Mouse (Mus musculus) gastrocnemius, adult 18-20 months (tissue): ENCODE measurements around the gene Mfsd11. TPM values are rescaled to one million over a fixed set of nuclear protein-coding genes. Genes with fewer than 3 reads are reported as not detected.

ENCODE experiments used
- DNase-seq: peaks from one replicate; pipeline ENCODE4 v3.0.0; 2021; ENCODE audit warnings: low spot score
- long read RNA-seq, 2 experiments: library from polyadenylated mRNA; stranded (forward); transcript quantifications; one replicate each; pipeline ENCODE4 v2.0.0; 2021
- total RNA-seq, 2 experiments: library from RNA; stranded (reverse); gene quantifications; 2 replicates each; pipeline ENCODE4 v1.2.3; 2021

Gene Mfsd11
- total RNA-seq, result 10 to 100 TPM; 19.1 to 26.2 TPM
- long read RNA-seq, experiment 1, transcript Mfsd11-201 (13 exons, 3,298 nt), result major isoform, 11 of 41 reads
- long read RNA-seq, experiment 1, partial matches to known transcripts, result 1 of 41 reads
- long read RNA-seq, experiment 1, other reads (novel, unspliced or antisense), result 29 of 41 reads
- long read RNA-seq, experiment 2, transcript Mfsd11-201 (13 exons, 3,298 nt), result major isoform, 6 of 25 reads
- long read RNA-seq, experiment 2, partial matches to known transcripts, result 2 of 25 reads
- long read RNA-seq, experiment 2, other reads (novel, unspliced or antisense), result 17 of 25 reads

- DNase-seq, result peak; percentile 71
These were observed at the start of gene Mfsd11 for GRCm38 (mm10) chr11:116852291-116852890. TSS of gene Mfsd11 (plus strand) at chr11:116852440.

GRCm38 (mm10) chr11:116802709-116803108 is 49.5 kb upstream of the Mfsd11 start:
- no peak for DNase-seq

- no peak for DNase-seq
These were observed 45.8 kb upstream of the Mfsd11 start for GRCm38 (mm10) chr11:116806136-116807071.

- DNase-seq, result no peak
These were observed 45.1 kb upstream of the Mfsd11 start for GRCm38 (mm10) chr11:116807116-116807515.

GRCm38 (mm10) chr11:116807526-116807925 is 44.7 kb upstream of the Mfsd11 start:
- DNase-seq, result no peak

GRCm38 (mm10) chr11:116807938-116808606 is 44.2 kb upstream of the Mfsd11 start:
- peak; percentile 91 for DNase-seq

- no peak for DNase-seq
These were observed 43.3 kb upstream of the Mfsd11 start for GRCm38 (mm10) chr11:116808811-116809395.

- DNase-seq, result no peak
These were observed 42.7 kb upstream of the Mfsd11 start for GRCm38 (mm10) chr11:116809520-116809919.

- no peak for DNase-seq
These were observed 41.7 kb upstream of the Mfsd11 start for GRCm38 (mm10) chr11:116810528-116810927.

GRCm38 (mm10) chr11:116810983-116811901 is 41.0 kb upstream of the Mfsd11 start:
- DNase-seq, result no peak

- DNase-seq, result no peak
These were observed 39.3 kb upstream of the Mfsd11 start for GRCm38 (mm10) chr11:116812793-116813529.

- no peak for DNase-seq
These were observed 38.6 kb upstream of the Mfsd11 start for GRCm38 (mm10) chr11:116813610-116814009.

- peak; percentile 68 for DNase-seq
These were observed 38.0 kb upstream of the Mfsd11 start for GRCm38 (mm10) chr11:116814076-116814883.

- no peak for DNase-seq
These were observed 37.3 kb upstream of the Mfsd11 start for GRCm38 (mm10) chr11:116814884-116815415.

GRCm38 (mm10) chr11:116816769-116817168 is 35.5 kb upstream of the Mfsd11 start:
- peak; percentile 68 for DNase-seq

GRCm38 (mm10) chr11:116817567-116817966 is 34.7 kb upstream of the Mfsd11 start:
- no peak for DNase-seq

- no peak for DNase-seq
These were observed 33.5 kb upstream of the Mfsd11 start for GRCm38 (mm10) chr11:116818722-116819121.
